Mouse (Mus musculus): ENCODE data around the gene Gm3336. TPM values are rescaled to one million over a fixed set of nuclear protein-coding genes. Genes with fewer than 3 reads are reported as not detected.
A peak's percentile ranks its signal among the peaks of the same experiment; 100 is the strongest.

The Gm3336 gene
- polyA plus RNA-seq, 1 experiment from 2014 or later = not detected

DNA sequence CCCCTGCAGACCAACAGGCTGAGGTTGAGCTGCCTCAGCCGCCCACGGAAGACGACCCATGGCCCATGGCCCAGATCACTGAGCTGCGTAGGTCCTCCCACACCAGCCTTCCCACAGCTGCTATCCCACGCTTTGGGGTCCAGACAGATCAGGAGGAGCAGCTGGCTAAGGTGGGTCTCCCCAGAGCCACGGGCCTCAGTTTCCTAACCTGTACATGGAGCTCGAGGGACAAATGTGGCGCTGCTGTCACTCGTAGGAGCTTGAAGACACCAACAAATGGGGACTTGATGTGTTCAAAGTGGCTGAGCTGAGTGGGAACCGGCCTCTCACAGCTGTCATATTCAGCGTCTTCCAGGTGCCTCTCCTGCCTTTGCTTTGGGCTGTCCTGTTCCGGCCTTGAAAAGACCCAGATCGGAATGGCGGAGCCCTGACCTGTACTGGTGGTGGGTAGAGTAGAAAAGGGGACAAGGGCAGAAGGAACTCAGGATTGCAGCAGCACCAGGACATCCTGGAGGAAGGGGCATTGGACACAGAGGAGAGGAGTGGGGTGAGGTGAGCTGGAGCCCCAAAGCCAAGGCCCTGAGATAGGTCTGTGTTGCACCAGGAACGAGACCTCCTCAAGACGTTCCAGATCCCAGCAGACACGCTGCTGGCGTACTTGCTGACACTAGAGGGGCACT lies 29.0 kb downstream of the Gm3336 start:
- Histone ChIP-seq H3K27me3 (ENCODE audit: control insufficient read depth, insufficient read depth, low read length) (peaks cover 63% of the 10 kb centered on the region), H3K36me3 (ENCODE audit: control insufficient read depth, insufficient read depth) (no peaks in the 10 kb centered on the region), H3K27ac (ENCODE audit: low read length) (no peak overlapping the region), H3K4me1 (ENCODE audit: control insufficient read depth, insufficient read depth, low read length) (peaks cover 18% of the 10 kb centered on the region), H3K4me2 (ENCODE audit: low read depth, low read length) (no peak overlapping the region), H3K4me3 (ENCODE audit: low read length) (no peak overlapping the region), H3K9ac (ENCODE audit: low read length) (no peak overlapping the region), H3K9me3 (replicated peaks; ENCODE audit: control insufficient read depth, low read length) (no peaks in the 10 kb centered on the region)
- no peak for ATAC-seq (replicated peaks; ENCODE audit: extremely low read depth, insufficient read depth, low FRiP score)
- 79% methylated on average over 18 of the region's 18 CpGs for WGBS

DNA sequence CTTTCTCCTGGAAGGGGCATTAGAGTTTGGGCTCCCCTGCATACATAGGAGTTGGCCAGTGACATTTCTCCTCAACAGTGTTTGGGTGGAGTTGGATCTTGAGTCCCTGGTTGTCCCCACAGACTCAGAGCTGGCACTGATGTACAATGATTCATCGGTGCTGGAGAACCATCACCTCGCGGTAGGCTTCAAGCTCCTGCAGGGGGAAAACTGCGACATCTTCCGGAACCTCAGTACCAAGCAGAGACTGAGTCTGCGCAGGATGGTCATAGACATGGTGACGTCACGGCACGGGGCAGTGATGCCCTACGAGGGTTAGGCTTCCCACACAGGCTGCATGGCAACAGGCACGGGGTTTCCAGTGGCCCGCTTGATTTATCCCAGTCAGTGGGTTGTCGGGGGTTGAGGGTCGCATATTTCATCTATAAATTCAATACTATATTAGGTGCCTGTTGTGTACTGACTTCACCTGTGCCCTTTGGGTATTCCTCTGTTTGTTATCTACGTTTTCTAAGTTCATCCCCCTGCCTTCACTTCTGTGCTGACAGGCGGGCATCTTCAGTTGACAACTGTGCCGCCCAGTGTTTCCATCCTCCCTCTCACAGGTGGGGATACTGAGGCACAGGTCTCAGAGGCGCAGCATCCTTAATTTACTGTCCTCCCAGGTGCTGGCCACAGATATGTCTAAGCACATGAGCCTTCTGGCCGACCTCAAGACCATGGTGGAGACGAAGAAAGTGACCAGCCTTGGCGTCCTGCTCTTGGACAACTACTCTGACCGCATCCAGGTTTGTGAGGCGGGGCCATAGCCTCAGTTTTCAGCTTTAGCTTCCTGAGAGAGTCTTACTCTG lies 30.1 kb downstream of the Gm3336 start:
- WGBS = 79% methylated on average over 23 of the region's 23 CpGs
- Histone ChIP-seq H3K4me1 (ENCODE audit: control insufficient read depth, insufficient read depth, low read length) (peaks cover 20% of the 10 kb centered on the region), H3K4me2 (ENCODE audit: low read depth, low read length) (no peak overlapping the region), H3K9ac (ENCODE audit: low read length) (no peak overlapping the region), H3K9me3 (replicated peaks; ENCODE audit: control insufficient read depth, low read length) (no peaks in the 10 kb centered on the region), H3K27me3 (ENCODE audit: control insufficient read depth, insufficient read depth, low read length) (peaks cover 52% of the 10 kb centered on the region), H3K4me3 (ENCODE audit: low read length) (no peak overlapping the region), H3K27ac (ENCODE audit: low read length) (no peak overlapping the region), H3K36me3 (ENCODE audit: control insufficient read depth, insufficient read depth) (no peaks in the 10 kb centered on the region)
- ATAC-seq (replicated peaks; ENCODE audit: extremely low read depth, insufficient read depth, low FRiP score) = no peak

DNA sequence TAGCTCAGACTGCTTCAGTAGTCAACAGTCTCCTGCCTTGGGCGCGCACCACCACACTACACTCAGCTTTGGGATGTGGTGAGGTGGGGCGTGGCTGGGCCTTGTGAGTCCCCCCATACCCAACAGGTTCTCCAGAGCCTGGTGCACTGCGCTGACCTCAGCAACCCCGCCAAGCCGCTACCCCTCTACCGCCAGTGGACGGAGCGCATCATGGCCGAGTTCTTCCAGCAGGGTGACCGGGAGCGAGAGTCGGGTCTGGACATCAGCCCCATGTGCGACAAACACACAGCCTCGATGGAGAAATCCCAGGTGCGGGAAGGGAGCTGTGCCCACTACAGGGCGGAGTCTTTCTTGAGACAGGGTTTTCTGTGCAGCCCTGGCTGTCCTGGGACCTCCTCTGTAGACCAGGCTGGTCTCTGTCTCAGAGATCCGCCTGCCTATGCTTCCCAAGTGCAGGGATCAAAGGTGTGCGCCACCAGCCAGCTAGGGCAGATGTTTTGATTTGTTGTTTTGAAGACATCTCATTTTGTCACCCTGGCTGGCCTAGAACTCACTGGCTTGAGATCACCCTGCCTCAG lies 30.8 kb downstream of the Gm3336 start:
- H3K4me1 ChIP-seq (ENCODE audit: control insufficient read depth, insufficient read depth, low read length) = peaks cover 20% of the 10 kb centered on the region
- H3K4me2 ChIP-seq (ENCODE audit: low read depth, low read length) = no peak overlapping the region
- no peaks in the 10 kb centered on the region for H3K9me3 ChIP-seq (replicated peaks; ENCODE audit: control insufficient read depth, low read length)
- H3K27ac ChIP-seq (ENCODE audit: low read length) = no peak overlapping the region
- H3K9ac ChIP-seq (ENCODE audit: low read length) = no peak overlapping the region
- no peak overlapping the region for H3K4me3 ChIP-seq (ENCODE audit: low read length)
- peaks cover 45% of the 10 kb centered on the region for H3K27me3 ChIP-seq (ENCODE audit: control insufficient read depth, insufficient read depth, low read length)
- no peak for ATAC-seq (replicated peaks; ENCODE audit: extremely low read depth, insufficient read depth, low FRiP score)
- 72% methylated on average over 19 of the region's 19 CpGs for WGBS
- H3K36me3 ChIP-seq (ENCODE audit: control insufficient read depth, insufficient read depth) = no peaks in the 10 kb centered on the region

- Histone ChIP-seq H3K27me3 (ENCODE audit: control insufficient read depth, insufficient read depth, low read length) (peaks cover 36% of the 10 kb centered on the region), H3K4me3 (ENCODE audit: low read length) (no peak overlapping the region), H3K36me3 (ENCODE audit: control insufficient read depth, insufficient read depth) (no peaks in the 10 kb centered on the region), H3K9ac (ENCODE audit: low read length) (no peak overlapping the region), H3K4me1 (ENCODE audit: control insufficient read depth, insufficient read depth, low read length) (peaks cover 21% of the 10 kb centered on the region), H3K9me3 (replicated peaks; ENCODE audit: control insufficient read depth, low read length) (no peaks in the 10 kb centered on the region), H3K4me2 (ENCODE audit: low read depth, low read length) (no peak overlapping the region), H3K27ac (ENCODE audit: low read length) (no peak overlapping the region)
- WGBS = 77% methylated on average over 13 of the region's 13 CpGs
- ATAC-seq (replicated peaks; ENCODE audit: extremely low read depth, insufficient read depth, low FRiP score) = no peak
Measured at GRCm38 (mm10) chr8:70750128-70750680, 31.9 kb downstream of the Gm3336 start.

GRCm38 (mm10) chr8:70752000-70752764 lies 33.8 kb downstream of the Gm3336 start:
- H3K4me1 ChIP-seq (ENCODE audit: control insufficient read depth, insufficient read depth, low read length) = peaks cover 26% of the 10 kb centered on the region
- H3K9ac ChIP-seq (ENCODE audit: low read length) = no peak overlapping the region; the same call in 1 of the 2 replicates
- 28% methylated on average over 11 of the region's 11 CpGs for WGBS
- peaks cover 22% of the 10 kb centered on the region for H3K27me3 ChIP-seq (ENCODE audit: control insufficient read depth, insufficient read depth, low read length)
- H3K9me3 ChIP-seq (replicated peaks; ENCODE audit: control insufficient read depth, low read length) = no peaks in the 10 kb centered on the region
- ATAC-seq (replicated peaks; ENCODE audit: extremely low read depth, insufficient read depth, low FRiP score) = no peak
- no peak overlapping the region for H3K4me3 ChIP-seq (ENCODE audit: low read length)
- peak overlapping the region; percentile 90 for H3K27ac ChIP-seq (ENCODE audit: low read length)
- peaks cover 6% of the 10 kb centered on the region; the same call in 1 of the 2 replicates for H3K36me3 ChIP-seq (ENCODE audit: control insufficient read depth, insufficient read depth)
- peak overlapping the region; percentile 58; the same call in 1 of the 2 replicates for H3K4me2 ChIP-seq (ENCODE audit: low read depth, low read length)

- WGBS = 10% methylated on average over 21 of the region's 21 CpGs
- H3K9ac ChIP-seq (ENCODE audit: low read length) = peak overlapping the region; percentile 55
- peak overlapping the region; percentile 29 for H3K4me3 ChIP-seq (ENCODE audit: low read length)
- H3K4me2 ChIP-seq (ENCODE audit: low read depth, low read length) = peak overlapping the region; percentile 58
- peak overlapping the region; percentile 90 for H3K27ac ChIP-seq (ENCODE audit: low read length)
- H3K36me3 ChIP-seq (ENCODE audit: control insufficient read depth, insufficient read depth) = peaks cover 12% of the 10 kb centered on the region
- H3K9me3 ChIP-seq (replicated peaks; ENCODE audit: control insufficient read depth, low read length) = no peaks in the 10 kb centered on the region
- peaks cover 14% of the 10 kb centered on the region for H3K27me3 ChIP-seq (ENCODE audit: control insufficient read depth, insufficient read depth, low read length)
- 0 out of 2 replicates have a peak, but pooled peaks have one; percentile 11 for ATAC-seq (replicated peaks; ENCODE audit: extremely low read depth, insufficient read depth, low FRiP score)
- peaks cover 26% of the 10 kb centered on the region for H3K4me1 ChIP-seq (ENCODE audit: control insufficient read depth, insufficient read depth, low read length)
Measured at GRCm38 (mm10) chr8:70753151-70753550, 34.8 kb downstream of the Gm3336 start.

DNA sequence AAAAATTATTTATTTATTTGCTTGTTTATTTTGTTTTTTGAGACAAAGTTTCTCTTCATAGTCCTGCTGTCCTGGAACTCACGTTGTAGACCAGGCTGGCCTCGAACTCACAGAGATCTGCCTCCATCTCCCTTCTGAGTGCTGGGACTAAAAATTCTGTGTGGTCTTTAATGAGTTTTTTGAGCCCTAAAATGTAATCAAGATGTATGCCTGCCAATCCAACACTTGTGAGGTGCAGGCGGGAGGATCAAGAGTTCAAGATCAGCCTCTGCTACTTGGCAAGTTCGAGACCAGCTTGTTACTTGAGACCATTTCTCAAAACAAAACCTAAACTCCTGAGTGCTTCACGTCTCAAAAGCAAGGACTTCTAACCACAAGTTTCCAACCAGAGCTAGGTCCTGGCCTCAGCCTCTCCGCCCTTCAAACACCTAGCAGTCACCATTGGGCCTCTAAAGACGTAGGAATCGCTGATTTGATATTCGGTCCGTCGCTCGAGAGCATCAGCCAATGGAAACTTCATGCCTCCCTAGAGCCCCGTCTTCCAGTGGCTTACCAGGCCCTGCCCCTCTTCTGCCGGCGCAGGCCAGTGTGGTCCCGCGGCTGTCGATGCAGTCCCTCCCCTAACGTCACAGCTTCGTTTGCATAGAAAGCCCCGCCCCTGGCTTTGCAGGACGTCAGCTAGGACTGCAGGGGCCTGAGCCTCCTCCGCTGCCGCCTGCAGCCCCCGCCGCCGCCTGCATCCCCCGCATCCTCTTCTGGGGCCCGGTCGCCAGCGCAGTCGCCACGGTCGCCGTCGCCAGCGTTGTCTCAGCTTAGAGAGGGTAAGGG lies 35.9 kb downstream of the Gm3336 start, which contains the start of gene Rab3a:
TSS of gene Rab3a (plus strand) at position 637 of the 828 bp plus-strand sequence.
- WGBS = 8% methylated on average over 37 of the region's 37 CpGs
- peak within 1 kb of the TSS; percentile 85 for H3K9ac ChIP-seq (ENCODE audit: low read length)
- peak within 1 kb of the TSS; percentile 90 for H3K27ac ChIP-seq (ENCODE audit: low read length)
- peaks cover 32% of the 10 kb centered on the region for H3K4me1 ChIP-seq (ENCODE audit: control insufficient read depth, insufficient read depth, low read length)
- peak within 1 kb of the TSS; percentile 83 for H3K4me3 ChIP-seq (ENCODE audit: low read length)
- H3K4me2 ChIP-seq (ENCODE audit: low read depth, low read length) = peak within 1 kb of the TSS; percentile 100
- H3K9me3 ChIP-seq (replicated peaks; ENCODE audit: control insufficient read depth, low read length) = no peaks in the 10 kb centered on the region
- peak; percentile 96 for ATAC-seq (replicated peaks; ENCODE audit: extremely low read depth, insufficient read depth, low FRiP score)
- H3K27me3 ChIP-seq (ENCODE audit: control insufficient read depth, insufficient read depth, low read length) = peaks cover 5% of the 10 kb centered on the region; the same call in 1 of the 2 replicates
- peaks cover 15% of the 10 kb centered on the region for H3K36me3 ChIP-seq (ENCODE audit: control insufficient read depth, insufficient read depth)
